Mouse (Mus musculus): ENCODE results near the gene Olfr993.

The Olfr993 gene

GRCm38 (mm10) chr2:85414777-85415176, at the start of gene Olfr993:
TSS of gene Olfr993 (minus strand) at chr2:85414877.
- no peak for DNase-seq

- no peak for DNase-seq
Observed at GRCm38 (mm10) chr2:85443539-85443938, 28.9 kb upstream of the Olfr993 start, which contains the start of gene Olfr995. TSS of gene Olfr995 (minus strand) at chr2:85443639.

DNA sequence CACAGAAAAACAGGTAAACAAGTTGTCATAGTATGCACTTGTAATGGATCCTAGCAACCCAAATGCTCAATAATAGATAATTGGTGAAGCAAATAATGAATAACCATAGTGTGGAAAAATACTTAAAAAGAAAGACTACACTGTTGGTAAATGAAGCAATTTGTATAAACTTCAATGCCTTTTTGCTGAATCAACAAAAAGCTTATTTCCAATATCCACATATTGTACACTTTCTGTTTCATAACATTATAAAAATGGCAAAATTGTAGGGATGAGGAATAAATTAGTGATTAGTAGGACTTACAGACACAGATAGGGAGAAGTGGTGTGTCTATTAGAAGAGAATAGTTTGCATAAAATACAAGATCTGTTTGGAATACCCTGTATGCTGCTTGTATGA, 27.9 kb upstream of the Olfr993 start:
- DNase-seq = no peak

- no peak for DNase-seq
Observed at GRCm38 (mm10) chr2:85436351-85436750, 21.7 kb upstream of the Olfr993 start, which contains the start of gene Olfr994. TSS of gene Olfr994 (minus strand) at chr2:85436451.

DNA sequence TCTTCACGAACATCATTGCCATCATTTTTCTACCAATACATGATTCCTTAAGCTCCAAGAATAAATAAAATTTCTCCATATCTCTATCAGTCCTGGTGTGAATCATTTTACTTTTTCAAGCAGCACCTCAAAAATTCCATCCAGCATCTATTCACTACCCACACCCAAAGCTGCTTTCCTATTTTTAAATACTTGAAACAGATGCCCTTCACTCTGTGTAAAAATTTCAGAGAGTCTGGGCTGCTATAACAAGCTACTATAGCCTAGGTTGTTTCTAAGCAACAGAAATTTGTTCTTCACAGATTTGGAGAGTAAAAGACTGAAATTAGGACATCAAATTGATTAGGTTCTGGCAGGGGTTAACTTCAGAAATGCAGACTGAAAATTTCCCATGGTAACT, 11.2 kb upstream of the Olfr993 start:
- DNase-seq = no peak

GRCm38 (mm10) chr2:85409369-85409768, 5.3 kb downstream of the Olfr993 start, which contains the start of gene Olfr992:
TSS of gene Olfr992 (minus strand) at chr2:85409469.
- no peak for DNase-seq
